Mouse (Mus musculus) erythroblast, embryonic 14.5 days (primary cell): ENCODE data around the gene Ryr3.

Experiments
- GATA1 ChIP-seq: IDR thresholded peaks from 2 replicates; pipeline ENCODE4 v1.6.1; 2012; ENCODE audit warnings: low read length, inconsistent platforms, mixed read lengths
- TAL1 ChIP-seq: IDR thresholded peaks from 3 replicates; pipeline ENCODE4 v1.6.1; 2012; ENCODE audit warnings: low read length, inconsistent platforms, mixed read lengths

- TF ChIP-seq GATA1 (no peak), TAL1 (no peak)
Measured at GRCm38 (mm10) chr2:113168096-113168495, 48.8 kb downstream of the Ryr3 start.
